Mouse (Mus musculus) thymus, postnatal 25 days (tissue): ENCODE measurements around the gene Pdilt.

Source experiments
- DNase-seq: peaks from one replicate; pipeline ENCODE4 v3.0.0; 2022

Gene Pdilt

DNA sequence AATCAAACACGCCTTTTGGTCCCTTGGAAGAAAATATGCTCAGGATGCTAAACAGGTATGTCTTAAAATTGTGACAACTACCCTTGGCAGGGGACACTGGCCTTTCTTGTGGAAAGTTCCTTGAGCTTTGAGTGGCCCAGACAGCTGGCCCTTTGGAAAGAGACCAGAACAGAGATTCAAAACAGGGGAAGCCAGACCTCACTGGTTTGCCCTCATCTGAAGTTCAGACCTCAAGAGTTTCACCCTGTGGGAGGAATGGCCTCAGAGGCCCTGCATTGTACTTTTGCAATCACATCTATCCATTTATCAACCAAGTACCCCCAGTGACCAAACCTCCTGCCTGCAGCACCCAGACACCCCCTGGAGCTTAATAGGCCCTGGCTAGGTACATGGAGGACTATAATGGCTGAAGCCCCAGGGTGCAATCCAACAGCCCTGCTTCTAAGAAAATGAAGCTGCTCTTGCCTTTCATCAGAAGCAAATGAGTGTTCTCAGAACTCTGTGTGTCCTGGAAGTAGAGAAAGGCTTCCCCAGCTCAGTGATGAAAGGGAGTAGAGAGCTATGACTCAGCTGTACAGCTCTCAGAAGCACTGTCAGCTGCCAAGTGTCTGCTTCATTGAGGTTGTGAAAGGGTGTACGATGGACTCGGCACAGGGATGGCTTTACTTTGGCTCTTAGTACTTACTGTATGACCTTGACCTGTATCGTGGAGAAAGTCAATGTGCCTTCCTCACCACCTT is 33.1 kb downstream of the Pdilt start:
- no peak for DNase-seq

DNA sequence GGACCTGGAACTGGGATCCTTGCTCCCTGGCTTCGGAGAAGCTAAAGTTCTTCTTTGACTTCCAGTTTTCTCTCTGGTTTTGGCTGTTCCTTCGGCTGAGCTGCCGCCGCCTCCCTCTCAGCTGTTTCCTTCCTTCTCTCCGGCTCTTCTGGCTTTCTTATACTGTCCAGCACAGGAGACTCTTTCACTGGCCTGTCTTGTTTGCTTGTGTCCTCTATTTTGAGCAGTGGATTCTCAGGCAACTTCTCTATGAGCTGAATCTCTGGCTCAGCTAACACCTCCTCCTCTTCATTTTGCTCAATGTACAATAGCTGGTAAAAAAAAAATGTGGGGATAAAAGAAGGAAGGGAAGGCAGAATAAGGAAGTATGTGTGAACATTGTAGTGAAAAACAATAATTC is 36.6 kb downstream of the Pdilt start:
- no peak for DNase-seq

DNA sequence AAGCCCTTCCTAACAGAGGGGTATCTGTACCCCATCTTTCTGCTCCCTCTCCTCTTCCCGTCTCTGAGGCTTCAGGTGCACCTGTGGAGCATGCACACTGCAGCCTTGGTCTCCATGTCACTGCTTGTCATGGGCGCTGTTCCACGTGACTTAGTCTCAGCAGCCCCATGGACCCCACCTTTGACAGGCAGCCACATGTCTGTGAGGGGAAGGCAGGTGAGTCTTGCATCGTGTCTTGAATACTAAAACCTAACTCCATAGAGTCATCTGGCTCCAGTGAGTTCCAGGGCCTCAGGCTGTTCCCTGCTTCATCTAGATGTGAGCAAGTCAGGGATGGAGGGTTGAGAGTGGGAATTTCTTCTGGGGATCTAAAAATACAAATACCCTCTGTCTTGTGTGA is 39.1 kb downstream of the Pdilt start:
- DNase-seq: no peak

DNA sequence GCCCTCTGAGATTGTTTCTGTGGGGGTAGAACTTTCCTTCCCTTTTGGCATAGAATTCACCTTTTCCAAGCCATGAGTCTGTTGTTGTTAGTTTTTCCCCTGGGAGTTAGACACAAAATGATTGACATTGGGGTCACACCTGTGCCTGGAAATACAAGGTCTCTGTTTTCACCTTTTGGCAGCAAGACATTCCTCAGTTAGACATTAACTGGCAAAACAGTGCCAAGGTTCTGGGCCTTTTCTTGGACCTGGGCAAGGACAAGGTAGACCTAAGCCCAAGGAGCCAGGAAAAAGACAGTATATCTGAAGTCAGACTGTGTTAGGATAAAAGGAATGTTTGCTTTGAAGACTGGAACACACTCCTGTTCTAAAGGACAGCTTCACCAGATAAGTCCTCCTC is 44.0 kb downstream of the Pdilt start, which contains the start of gene Umod:
Gene Umod, minus strand, starts transcription at position 27 of the 400 bp plus-strand sequence.
- no peak for DNase-seq

DNA sequence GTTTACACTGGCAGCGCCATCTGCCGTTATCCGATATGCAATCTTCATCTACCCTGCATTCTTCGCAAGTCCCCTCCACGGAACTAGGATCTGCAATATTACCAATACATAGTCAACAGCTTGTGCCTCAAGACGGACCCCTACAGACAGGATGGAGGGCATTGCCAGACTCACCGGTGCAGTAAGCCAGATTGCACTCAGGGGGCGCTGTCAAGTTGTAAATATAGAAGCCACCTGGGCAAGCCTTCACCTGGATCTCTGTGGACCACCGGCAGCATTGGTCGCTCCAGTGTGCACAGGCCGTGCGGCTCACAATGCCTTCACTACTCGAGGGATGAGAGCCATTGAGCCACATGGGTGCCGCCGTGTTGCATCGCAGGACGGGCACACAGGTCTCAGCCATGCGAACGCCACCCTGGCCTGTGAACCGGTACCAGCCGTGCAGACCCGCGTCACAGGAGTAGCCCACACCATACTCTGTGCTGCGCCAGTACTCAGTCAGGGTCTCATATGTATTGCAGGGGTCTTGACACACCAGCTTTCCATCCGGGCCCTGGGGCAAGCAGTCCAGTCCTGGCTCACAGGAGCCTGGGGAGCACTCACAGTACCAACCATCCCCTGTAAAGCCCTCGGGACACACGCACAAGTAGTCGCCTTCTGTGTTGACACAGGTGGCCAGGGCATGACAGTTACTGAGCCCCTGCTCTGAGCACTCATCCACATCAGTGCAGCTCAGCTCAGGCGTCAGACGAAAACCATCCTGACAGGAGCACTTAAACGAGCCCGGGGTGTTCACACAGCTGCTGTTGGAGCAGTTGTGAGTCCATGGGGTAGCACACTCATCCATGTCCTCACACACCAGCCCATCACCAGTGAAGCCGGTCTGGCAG is 46.5 kb downstream of the Pdilt start:
- no peak for DNase-seq

DNA sequence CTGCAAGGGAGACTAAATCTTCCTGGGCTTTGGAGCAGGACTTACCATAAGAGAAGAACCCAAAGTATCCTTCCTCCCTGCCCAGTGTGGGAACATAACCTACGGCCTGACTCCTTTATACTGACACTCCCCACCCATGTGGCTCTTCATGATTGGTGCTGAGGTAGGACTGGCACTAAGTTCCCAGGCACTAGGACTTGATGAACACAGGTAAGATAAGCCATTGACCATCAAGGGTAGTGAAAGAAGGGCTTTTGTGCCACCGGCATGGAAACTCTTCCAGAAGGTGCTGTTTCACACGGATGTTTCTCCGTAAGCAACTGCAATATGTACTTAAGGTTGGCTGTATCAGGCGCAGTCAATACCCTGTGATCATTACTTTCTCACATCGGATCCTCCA is 64.1 kb downstream of the Pdilt start, which contains the start of gene Gp2:
Gene Gp2, minus strand, starts transcription at position 101 of the 400 bp plus-strand sequence.
- no peak for DNase-seq

DNA sequence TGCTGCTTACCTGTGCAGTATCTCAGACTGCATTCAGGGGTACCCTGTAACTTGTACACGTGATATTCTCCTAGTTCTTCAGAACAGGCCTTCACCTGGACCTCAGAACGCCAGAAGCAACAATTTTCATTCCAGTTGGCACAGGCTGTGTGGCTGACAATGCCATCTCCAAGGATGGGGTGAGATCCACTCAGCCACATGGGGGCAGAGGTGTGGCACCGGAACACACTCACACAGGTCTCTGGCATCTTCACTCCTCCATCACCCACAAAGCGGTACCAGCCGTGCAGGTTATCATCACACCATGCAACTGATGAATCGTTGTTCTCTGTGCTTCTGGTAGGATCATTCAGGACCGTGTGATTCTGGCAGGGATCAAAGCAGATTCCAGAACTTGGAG is 69.1 kb downstream of the Pdilt start:
- no peak for DNase-seq

DNA sequence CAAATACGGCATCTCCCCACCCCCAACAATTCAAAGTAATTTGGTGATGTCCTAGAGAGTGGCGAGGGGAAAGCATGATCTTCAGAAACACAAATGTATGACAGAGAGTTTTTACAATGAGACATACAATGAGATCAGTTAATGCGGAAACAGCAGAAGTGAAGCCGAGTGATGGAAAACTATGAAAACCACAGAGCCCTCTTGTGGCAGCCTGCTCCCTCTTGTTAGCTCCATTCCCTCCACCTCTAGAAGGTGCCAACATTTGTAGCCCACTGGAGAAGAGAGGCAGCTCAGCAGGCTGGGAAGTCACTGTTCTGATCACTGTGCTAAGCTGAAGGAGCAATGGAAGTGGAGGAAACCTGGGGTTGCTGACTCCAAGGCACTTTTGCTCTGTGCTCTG is 79.4 kb downstream of the Pdilt start:
- DNase-seq: no peak

DNA sequence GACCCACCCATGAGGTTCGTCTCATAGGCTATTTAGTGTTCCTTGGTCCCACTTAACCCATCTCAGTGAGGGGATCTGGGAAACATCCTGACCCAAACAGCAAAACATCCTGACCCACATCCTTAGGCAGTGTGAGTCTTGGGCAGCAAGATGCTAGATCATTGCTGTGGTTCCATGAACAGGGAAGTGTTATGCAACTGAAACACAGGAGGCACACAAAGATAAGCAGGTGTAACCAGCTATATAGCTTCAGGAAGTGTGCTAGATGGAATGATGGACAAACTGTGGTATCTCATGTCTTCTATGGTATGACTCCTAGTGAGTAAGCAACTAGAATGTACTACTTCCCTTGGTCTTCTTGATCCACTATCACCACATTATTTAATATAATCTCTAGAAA is 81.4 kb downstream of the Pdilt start:
- no peak for DNase-seq
